Comparison of ENCODE assay signal across 20 mouse cellular contexts in genomic region chr7:25738277-25738676, GRCm38 (mm10). TPM values are rescaled to one million over a fixed set of nuclear protein-coding genes. Genes with fewer than 3 reads are reported as not detected.
DNase-seq lines count a peak whose midpoint lies in the region; ATAC-seq and TF ChIP-seq lines count a peak whose summit lies in the region.
"Had no signal": no experiment of that assay in that cellular context is flagged by ENCODE, and none has a peak within 500 bp of the region (broad histone marks: within the 10 kb centered on the region; RNA-seq: fewer than 3 reads in every experiment).

No protein-coding gene starts in this region.

- H3K4me2 ChIP-seq in liver, embryonic 13.5 days = no peak overlapping the region
- no peak overlapping the region for H3K4me2 ChIP-seq in liver, postnatal 0 days (ENCODE audit: low read depth, low read length)
- H3K4me2 ChIP-seq: embryonic facial prominence, embryonic 13.5 days; forebrain, embryonic 12.5 days; heart, embryonic 11.5 days; heart, embryonic 15.5 days; hindbrain, embryonic 14.5 days had no signal

- TF ChIP-seq EP300 in liver, postnatal 0 days (IDR thresholded peaks at IDR 0.05; ENCODE audit: low read depth) = 0 out of 2 replicates have a peak, but pooled peaks have one; percentile 16

- H3K27ac ChIP-seq in liver, embryonic 13.5 days = no peak overlapping the region
- no peak overlapping the region for H3K27ac ChIP-seq in liver, postnatal 0 days (ENCODE audit: low read depth)
- H3K27ac ChIP-seq: embryonic facial prominence, embryonic 13.5 days; forebrain, embryonic 12.5 days; heart, adult 2 months; heart, embryonic 15.5 days; hindbrain, embryonic 14.5 days had no signal

- ATAC-seq in megakaryocyte, adult 5-6 weeks (ENCODE audit: poor library complexity, severe bottlenecking) = no peak
- ATAC-seq in liver, embryonic 13.5 days (ENCODE audit: low read depth) = peak; percentile 78
- ATAC-seq in liver, postnatal 0 days = no peak
- ATAC-seq: forebrain, embryonic 16.5 days had no signal

- H3K4me1 ChIP-seq in megakaryocyte, embryonic 14.5 days = peaks cover 79% of the 10 kb centered on the region
- H3K4me1 ChIP-seq in liver, embryonic 13.5 days (replicated peaks) = peaks cover 55% of the 10 kb centered on the region
- no peaks in the 10 kb centered on the region for H3K4me1 ChIP-seq in liver, postnatal 0 days (ENCODE audit: insufficient read depth)
- H3K4me1 ChIP-seq: embryonic facial prominence, embryonic 13.5 days; forebrain, embryonic 12.5 days; heart, embryonic 15.5 days had no signal

- no peak overlapping the region for H3K9ac ChIP-seq in liver, embryonic 13.5 days
- no peak overlapping the region for H3K9ac ChIP-seq in liver, postnatal 0 days (replicated peaks)
- H3K9ac ChIP-seq: embryonic facial prominence, embryonic 13.5 days; forebrain, embryonic 12.5 days; heart, embryonic 15.5 days; hindbrain, embryonic 14.5 days had no signal

- TF ChIP-seq CTCF in liver, postnatal 0 days (IDR thresholded peaks at IDR 0.05; ENCODE audit: low read depth) = no peak

- no peak for DNase-seq in liver, embryonic 13.5 days
- no peak for DNase-seq in liver, postnatal 0 days
- DNase-seq in kidney, postnatal 14 days = no peak
- no peak for DNase-seq in ovary, postnatal 36 days (ENCODE audit: low spot score)
- no peak for DNase-seq in embryo, embryonic 11 days
- DNase-seq: adrenal gland, postnatal 10 days; cerebellum, adult 11 months; cerebellum, adult 8-10 months; cerebellum, postnatal 14 days; gastrocnemius, postnatal 10 days; heart, adult 2 months; heart, postnatal 14 days had no signal

- peaks cover 98% of the 10 kb centered on the region for H3K36me3 ChIP-seq in megakaryocyte, embryonic 14.5 days (replicated peaks; ENCODE audit: low read length)
- H3K36me3 ChIP-seq in liver, embryonic 13.5 days = peaks cover 98% of the 10 kb centered on the region
- H3K36me3 ChIP-seq in liver, postnatal 0 days (replicated peaks; ENCODE audit: insufficient read depth, low read length) = peaks cover 96% of the 10 kb centered on the region

- H3K4me3 ChIP-seq in megakaryocyte, embryonic 14.5 days (replicated peaks) = peak overlapping the region; percentile 38
- no peak overlapping the region for H3K4me3 ChIP-seq in liver, embryonic 13.5 days (replicated peaks)
- H3K4me3 ChIP-seq in liver, postnatal 0 days (ENCODE audit: low read depth, low read length) = no peak overlapping the region
- H3K4me3 ChIP-seq: embryonic facial prominence, embryonic 13.5 days; forebrain, embryonic 12.5 days; heart, adult 2 months; heart, embryonic 15.5 days had no signal

- no peaks in the 10 kb centered on the region for H3K27me3 ChIP-seq in megakaryocyte, embryonic 14.5 days (replicated peaks)
- no peaks in the 10 kb centered on the region for H3K27me3 ChIP-seq in liver, embryonic 13.5 days
- H3K27me3 ChIP-seq in liver, postnatal 0 days (ENCODE audit: insufficient read depth, low read length) = no peaks in the 10 kb centered on the region
- H3K27me3 ChIP-seq: embryonic facial prominence, embryonic 13.5 days; forebrain, embryonic 12.5 days; heart, embryonic 15.5 days had no signal

- no peaks in the 10 kb centered on the region for H3K9me3 ChIP-seq in megakaryocyte, embryonic 14.5 days
- H3K9me3 ChIP-seq in liver, embryonic 13.5 days (replicated peaks) = no peaks in the 10 kb centered on the region
- H3K9me3 ChIP-seq in liver, postnatal 0 days (ENCODE audit: low read length) = no peaks in the 10 kb centered on the region
- H3K9me3 ChIP-seq: embryonic facial prominence, embryonic 13.5 days; forebrain, embryonic 12.5 days; heart, embryonic 15.5 days had no signal

- 23% methylated on average over 3 of the region's 3 CpGs for WGBS in liver, embryonic 13.5 days (ENCODE audit: insufficient replicate concordance)
- WGBS in liver, postnatal 0 days (ENCODE audit: insufficient replicate concordance) = 55% methylated on average over 3 of the region's 3 CpGs

RNA-seq across cellular contexts. Expression of gene Hnrnpul1, which starts 16.3 kb away (rescaled TPM):
- 168 and 350 TPM in 2 replicates for polyA plus RNA-seq in megakaryocyte, embryonic 14.5 days (2012; ENCODE audit: insufficient read depth, low replicate concordance)
- total RNA-seq in megakaryocyte, adult 5-6 weeks (2015) = 134 and 143 TPM in 2 replicates
- total RNA-seq in megakaryocyte, adult 5-6 weeks (2017) = 121 and 148 TPM in 2 replicates
- 31.4 and 36.3 TPM in 2 replicates for polyA plus RNA-seq in liver, embryonic 13.5 days (2015; fragmentation: Nextera tagmentation; extraction: Ambion mirVana)
- polyA plus RNA-seq in liver, postnatal 0 days (2015; fragmentation: Nextera tagmentation; extraction: Ambion mirVana) = 21.4 and 22.6 TPM in 2 replicates

RNA-seq across cellular contexts. Expression of gene Ccdc97, which starts 19.4 kb away (rescaled TPM):
- polyA plus RNA-seq in megakaryocyte, embryonic 14.5 days (2012; ENCODE audit: insufficient read depth, low replicate concordance) = 30.5 and 39.5 TPM in 2 replicates
- total RNA-seq in megakaryocyte, adult 5-6 weeks (2015) = 30.5 and 30.9 TPM in 2 replicates
- total RNA-seq in megakaryocyte, adult 5-6 weeks (2017) = 18.3 and 22.9 TPM in 2 replicates
- 8.8 and 10.7 TPM in 2 replicates for polyA plus RNA-seq in liver, embryonic 13.5 days (2015; fragmentation: Nextera tagmentation; extraction: Ambion mirVana)
- polyA plus RNA-seq in liver, postnatal 0 days (2015; fragmentation: Nextera tagmentation; extraction: Ambion mirVana) = 6.7 and 6.8 TPM in 2 replicates

RNA-seq across cellular contexts. Expression of gene Axl, which starts 50.2 kb away (rescaled TPM):
- polyA plus RNA-seq in megakaryocyte, embryonic 14.5 days (2012; ENCODE audit: insufficient read depth, low replicate concordance) = 7.4 and 18.0 TPM in 2 replicates
- 7.7 and 8.0 TPM in 2 replicates for total RNA-seq in megakaryocyte, adult 5-6 weeks (2015)
- total RNA-seq in megakaryocyte, adult 5-6 weeks (2017) = 5.7 and 7.6 TPM in 2 replicates
- 13.3 and 14.5 TPM in 2 replicates for polyA plus RNA-seq in liver, embryonic 13.5 days (2015; fragmentation: Nextera tagmentation; extraction: Ambion mirVana)
- polyA plus RNA-seq in liver, postnatal 0 days (2015; fragmentation: Nextera tagmentation; extraction: Ambion mirVana) = 26.6 and 27.4 TPM in 2 replicates

RNA-seq across cellular contexts. Expression of gene Tgfb1, which starts 51.5 kb away (rescaled TPM):
- 4,315 and 7,169 TPM in 2 replicates for polyA plus RNA-seq in megakaryocyte, embryonic 14.5 days (2012; ENCODE audit: insufficient read depth, low replicate concordance)
- 281 and 286 TPM in 2 replicates for total RNA-seq in megakaryocyte, adult 5-6 weeks (2015)
- 42.2 and 47.4 TPM in 2 replicates for total RNA-seq in megakaryocyte, adult 5-6 weeks (2017)
- 6.1 and 6.9 TPM in 2 replicates for polyA plus RNA-seq in liver, embryonic 13.5 days (2015; fragmentation: Nextera tagmentation; extraction: Ambion mirVana)
- polyA plus RNA-seq in liver, postnatal 0 days (2015; fragmentation: Nextera tagmentation; extraction: Ambion mirVana) = 5.1 and 6.1 TPM in 2 replicates

RNA-seq across cellular contexts. Expression of gene B9d2, which starts 57.7 kb away (rescaled TPM):
- 89.8 and 105 TPM in 2 replicates for polyA plus RNA-seq in megakaryocyte, embryonic 14.5 days (2012; ENCODE audit: insufficient read depth, low replicate concordance)
- total RNA-seq in megakaryocyte, adult 5-6 weeks (2015) = 24.8 and 32.0 TPM in 2 replicates
- 26.7 and 44.6 TPM in 2 replicates for total RNA-seq in megakaryocyte, adult 5-6 weeks (2017)
- polyA plus RNA-seq in liver, embryonic 13.5 days (2015; fragmentation: Nextera tagmentation; extraction: Ambion mirVana) = 21.8 and 25.1 TPM in 2 replicates
- 15.0 and 16.0 TPM in 2 replicates for polyA plus RNA-seq in liver, postnatal 0 days (2015; fragmentation: Nextera tagmentation; extraction: Ambion mirVana)
